Mouse (Mus musculus) left cerebral cortex, adult 9 months (tissue): ENCODE results near the gene Pnrc2.

Experiments
- DNase-seq, 2 experiments: peaks; one replicate each; pipeline ENCODE4 v3.0.0; 2022; ENCODE audit warnings: low spot score in 2 of 2

The Pnrc2 gene

GRCm38 (mm10) chr4:135870227-135871023 lies 3.2 kb downstream of the Pnrc2 start:
- DNase-seq, result no peak

DNA sequence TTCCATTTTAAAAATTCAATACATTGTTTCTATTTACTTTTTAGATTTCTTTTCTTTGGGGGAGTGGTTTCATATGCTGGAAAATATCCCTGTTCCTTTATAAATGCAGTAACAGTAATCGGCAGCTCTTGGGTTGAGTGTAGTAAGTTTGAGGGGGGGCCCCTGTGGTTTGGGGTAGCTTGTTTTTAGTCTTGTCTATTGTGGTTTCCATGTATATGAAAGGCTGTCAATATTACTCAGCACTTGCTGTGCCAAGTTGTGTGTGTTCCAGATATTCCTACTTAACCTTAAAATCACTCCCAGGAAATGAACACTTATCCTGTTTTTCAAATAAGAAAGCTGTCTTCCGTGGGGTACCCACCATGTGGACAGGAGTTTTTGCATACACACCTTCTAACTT lies 4.7 kb downstream of the Pnrc2 start:
- DNase-seq, result no peak

DNA sequence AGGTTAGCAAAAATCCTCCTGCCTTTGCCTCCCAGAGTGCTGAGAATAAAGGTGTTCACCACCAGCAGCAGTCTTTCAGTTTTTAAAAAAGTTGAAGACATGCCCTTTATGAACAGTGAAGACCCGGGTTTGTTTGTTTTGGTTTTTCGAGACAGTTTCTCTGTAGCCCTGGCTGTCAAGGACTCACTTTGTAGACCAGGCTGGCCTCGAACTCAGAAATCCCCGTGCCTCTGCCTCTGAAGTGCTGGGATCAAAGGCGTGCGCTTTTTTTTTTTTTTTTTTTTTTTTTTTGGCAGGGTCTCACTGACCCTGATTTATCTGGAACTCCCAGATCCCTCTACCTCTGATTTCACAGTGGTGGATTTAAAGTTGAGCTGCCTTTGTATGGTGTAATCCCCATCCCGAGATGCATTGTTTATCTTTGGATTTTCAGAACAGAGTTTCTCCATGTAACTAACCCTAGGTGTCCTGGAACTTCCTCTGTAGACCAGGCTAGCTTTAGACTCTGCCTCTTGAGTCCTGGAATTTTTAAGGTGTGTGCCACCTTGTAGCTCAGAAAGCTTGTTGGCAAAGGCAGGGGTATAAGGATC lies 16.0 kb downstream of the Pnrc2 start:
- no peak for DNase-seq

- DNase-seq, result peak in 1 of 2 experiments; percentile 53
These were observed 17.2 kb downstream of the Pnrc2 start for GRCm38 (mm10) chr4:135856223-135857091.

DNA sequence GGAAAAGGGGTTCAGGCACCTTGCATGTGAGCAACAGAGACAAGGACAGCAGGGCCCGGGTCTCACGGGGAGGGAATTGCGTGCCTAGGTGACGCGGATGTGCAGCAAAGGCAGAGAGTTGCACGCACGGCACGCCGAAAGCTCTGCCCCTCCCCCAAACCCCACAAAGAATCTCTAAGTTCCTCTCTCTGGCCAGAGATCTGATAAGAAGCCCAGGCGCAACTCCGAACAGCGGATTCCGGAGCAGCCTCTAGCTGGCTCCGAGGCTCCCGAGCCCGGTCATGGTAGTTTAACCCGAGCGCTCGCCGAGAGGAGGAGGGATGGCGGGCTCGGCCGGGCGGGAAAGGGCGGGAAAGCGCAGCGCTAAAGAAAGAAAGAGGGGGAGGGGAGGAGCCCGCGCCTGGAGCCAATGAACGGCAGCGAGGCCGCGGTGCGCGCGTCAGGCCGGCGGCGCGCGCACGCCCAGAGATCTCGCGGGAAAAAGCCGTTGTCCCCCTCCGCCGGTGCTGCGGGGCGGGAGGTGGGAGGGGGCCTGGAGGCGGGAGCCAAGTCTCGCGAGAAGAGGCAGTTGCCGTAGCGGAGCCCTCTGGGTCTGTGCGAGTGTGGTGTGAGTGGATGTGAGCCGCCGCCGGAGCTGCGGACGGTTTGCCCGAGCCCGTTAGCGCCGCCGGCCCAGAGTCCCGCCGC lies 18.0 kb downstream of the Pnrc2 start, which contains the start of gene Srsf10:
Gene Srsf10, plus strand, starts transcription at position 212 of the 687 bp plus-strand sequence.
- peak; percentile 91 to 93 for DNase-seq

DNA sequence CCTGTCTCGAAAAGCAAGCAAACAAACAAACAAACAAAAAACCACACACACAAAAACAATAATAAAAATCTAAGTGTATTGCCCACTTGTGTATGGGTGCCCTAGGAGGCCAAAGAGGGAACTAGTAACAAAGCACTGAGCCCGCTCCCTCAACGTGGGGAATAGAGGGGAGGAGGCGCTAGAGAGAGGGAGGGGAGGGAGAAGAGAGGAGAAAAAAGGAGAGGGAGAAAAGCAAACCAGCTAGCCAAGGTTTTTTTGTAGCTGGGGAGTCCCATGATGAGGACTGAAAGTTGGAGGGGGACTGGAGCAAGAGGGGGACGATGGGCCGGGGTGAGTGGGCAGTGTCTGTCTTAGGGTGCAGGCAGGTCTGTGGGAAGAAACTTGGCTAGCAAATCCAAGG lies 18.6 kb downstream of the Pnrc2 start:
- DNase-seq, result no peak

DNA sequence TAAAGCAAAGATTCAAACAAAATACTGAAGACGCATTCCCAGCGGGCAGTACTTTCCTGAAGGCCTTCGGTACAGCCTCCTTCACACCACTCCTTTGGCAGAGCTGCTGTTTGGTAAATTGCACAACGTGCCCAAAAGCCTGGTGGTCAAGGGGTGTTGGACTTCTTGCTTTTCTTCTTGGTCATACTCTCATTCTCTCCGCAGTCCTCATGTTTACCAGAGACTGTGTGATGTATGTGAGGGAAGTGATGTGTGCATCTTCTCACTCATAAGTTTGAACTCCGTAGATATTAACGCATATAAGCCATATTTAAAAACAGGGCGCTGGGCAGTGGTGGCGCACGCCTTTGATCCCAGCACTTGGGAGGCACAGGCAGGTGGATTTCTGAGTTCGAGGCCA lies 19.0 kb downstream of the Pnrc2 start:
- DNase-seq, result no peak

DNA sequence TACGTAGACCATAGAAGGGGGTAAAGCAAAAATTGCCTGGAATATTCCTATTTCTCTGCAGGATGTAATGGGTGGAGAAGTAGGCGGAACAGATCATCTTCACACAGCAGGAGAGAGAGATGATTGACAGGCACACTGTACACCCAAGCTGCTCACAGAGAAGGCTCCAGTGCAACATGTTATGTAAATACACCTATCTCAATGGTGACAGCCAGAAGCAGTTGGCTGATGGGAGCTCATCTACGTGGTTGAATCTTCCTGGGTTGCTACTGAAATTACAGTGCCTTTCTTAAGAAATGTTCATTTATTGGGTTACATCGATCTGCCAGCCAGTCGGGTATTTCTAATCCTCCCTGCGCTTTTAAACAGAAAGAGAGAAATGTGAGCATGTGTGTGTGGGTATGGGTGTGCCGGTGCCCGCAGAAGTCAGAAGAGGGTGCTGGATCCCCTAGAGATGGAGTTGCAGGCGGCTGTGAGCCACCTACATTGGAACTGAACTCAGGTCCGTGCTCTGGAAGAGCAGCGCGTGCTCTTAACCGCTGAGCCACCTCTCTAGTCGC lies 19.6 kb downstream of the Pnrc2 start:
- no peak for DNase-seq

GRCm38 (mm10) chr4:135851942-135852341 lies 21.7 kb downstream of the Pnrc2 start:
- DNase-seq, result no peak

DNA sequence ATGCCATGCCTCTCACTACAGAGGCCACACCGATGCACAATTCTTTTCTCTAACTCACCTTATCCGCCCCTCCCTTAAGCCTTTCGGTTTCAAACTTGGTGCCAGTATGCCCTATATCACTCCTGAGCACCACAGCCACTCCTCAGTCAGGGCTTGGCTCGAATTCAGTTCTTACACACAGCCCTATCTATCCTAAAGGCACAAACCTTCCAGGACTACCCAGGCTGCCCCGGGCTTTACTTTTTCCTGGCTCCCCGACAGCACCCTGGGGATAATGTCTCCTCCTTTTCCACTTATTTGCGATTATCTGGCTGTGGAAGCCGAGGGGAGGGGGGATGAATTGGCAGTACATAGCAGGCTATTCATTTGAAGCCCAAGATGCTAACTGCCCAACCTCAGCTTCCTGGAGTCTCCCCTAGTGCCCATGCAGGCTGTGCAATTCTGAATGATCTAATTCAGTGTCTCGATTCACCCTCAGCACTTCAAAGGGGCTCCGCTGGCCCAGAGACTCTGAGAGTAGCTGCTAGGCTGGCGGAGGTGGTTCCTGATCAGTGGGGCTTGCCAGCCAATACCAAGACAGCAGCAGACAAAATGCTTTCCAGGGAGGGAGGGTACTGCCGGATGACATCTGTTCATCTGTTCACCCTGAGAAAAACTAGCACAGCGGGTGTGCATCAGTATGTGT lies 23.1 kb downstream of the Pnrc2 start:
- peak in 1 of 2 experiments; percentile 44 for DNase-seq

DNA sequence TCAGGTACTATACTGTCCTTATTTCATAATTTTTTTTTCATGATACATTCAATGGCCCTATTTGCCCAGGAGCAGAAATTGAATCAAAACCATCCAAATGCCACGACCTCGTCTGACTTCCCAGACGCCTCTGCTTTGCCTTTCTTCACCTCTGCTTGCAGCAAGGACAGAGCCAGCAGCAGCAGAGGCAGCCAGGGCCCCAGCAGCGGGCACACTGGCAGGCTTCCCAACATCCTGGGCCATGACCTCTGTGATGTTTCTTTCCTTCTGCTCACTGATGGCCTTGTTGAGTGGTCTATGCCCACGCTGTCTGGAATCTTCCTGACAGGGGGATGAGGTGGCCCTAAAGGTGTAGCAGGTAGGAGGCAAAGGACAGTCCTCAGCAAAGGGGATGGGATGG lies 26.1 kb downstream of the Pnrc2 start:
- DNase-seq, result no peak

GRCm38 (mm10) chr4:135844400-135844799 lies 29.2 kb downstream of the Pnrc2 start:
- no peak for DNase-seq

- DNase-seq, result no peak
These were observed 34.2 kb downstream of the Pnrc2 start for GRCm38 (mm10) chr4:135839293-135840011.

DNA sequence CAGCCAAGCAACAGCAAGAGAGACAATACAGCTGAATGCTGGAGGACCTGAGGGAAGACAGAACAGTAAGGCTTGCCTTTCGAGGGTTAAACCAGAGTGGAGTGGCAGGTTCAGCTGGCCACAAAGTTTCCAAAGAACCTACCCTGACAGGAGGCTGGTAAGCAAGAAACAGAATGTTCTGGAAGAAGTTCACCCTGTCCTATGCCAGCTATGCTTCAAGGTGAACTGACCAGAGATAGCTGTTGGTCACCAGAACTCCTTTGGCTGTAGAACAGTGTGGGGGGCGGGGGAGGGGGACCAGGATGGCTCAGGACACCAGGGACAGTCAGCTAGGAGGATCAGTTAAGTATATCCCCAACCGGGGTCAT lies 34.7 kb downstream of the Pnrc2 start:
- no peak for DNase-seq

GRCm38 (mm10) chr4:135834124-135834717 lies 39.4 kb downstream of the Pnrc2 start:
- no peak for DNase-seq

DNA sequence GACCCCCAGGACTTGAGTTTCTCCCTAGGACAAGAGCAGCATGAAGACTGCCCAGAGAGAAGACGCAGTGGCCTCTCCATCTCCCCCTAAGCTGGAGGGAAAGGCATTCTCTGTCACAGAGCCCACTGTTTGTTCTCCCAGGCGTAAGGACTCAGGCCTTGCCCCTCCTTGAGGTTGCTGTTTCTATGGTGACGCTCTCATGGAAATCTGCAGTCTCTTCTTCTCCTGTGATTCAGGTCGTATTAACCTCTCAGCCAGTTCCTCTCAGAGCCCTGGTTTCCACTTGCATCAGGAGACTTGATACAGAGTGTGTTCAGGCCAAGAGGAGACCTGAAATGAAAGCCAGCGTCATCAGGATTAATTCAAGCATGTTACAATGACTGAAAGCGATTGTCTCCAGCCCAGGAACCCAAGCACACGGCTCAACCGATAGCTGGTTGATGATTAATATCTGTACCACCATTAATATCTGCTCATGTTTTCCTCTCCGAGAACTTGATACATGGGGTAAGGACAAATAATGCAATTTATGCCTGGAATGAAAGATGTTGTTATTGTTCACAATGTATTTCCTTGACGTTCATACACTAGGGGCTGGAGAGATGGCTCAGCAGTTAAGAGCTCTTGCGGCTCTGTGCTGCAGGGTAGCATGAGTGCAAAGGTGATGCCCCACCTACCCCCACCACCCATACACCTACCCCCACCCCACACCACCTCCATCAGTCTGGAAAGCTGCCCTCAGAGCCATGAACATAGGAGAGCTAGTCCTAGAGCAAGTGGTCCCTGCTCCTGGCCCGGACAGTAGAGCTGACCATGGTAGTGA lies 40.1 kb downstream of the Pnrc2 start:
- DNase-seq, result no peak

- DNase-seq, result no peak
These were observed 41.6 kb downstream of the Pnrc2 start for GRCm38 (mm10) chr4:135832070-135832469.

DNA sequence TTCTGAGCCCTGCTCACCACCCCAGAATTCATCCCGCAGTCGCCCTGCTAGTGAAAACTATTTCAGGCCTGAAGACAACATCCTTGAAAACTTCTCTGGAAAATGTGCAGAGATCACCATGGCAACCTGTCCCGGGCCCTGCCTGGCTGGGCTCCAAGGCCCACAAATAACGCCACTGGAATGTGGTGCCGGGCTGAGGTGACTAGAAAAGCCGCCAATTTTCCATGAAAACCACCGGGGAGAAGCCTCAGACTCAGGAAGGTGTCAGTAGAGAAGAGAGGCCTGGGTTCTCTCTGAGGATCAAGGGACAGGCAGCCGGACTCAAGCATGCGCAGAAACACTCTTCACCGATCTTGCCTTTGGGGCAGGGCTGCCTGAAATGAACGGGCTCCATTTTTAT lies 45.2 kb downstream of the Pnrc2 start:
- DNase-seq, result peak; percentile 46 to 86

GRCm38 (mm10) chr4:135824254-135824653 lies 49.4 kb downstream of the Pnrc2 start:
- no peak for DNase-seq
